Mouse (Mus musculus): ENCODE results near the gene Tspoap1. TPM values are rescaled to one million over a fixed set of nuclear protein-coding genes. Genes with fewer than 3 reads are reported as not detected.

Tspoap1 gene
- total RNA-seq, 1 experiment from 2014 or later, result 22.2 TPM

- peak; percentile 23 for ATAC-seq (ENCODE audit: extremely low read depth, insufficient number of reproducible peaks, low FRiP score, poor library complexity, severe bottlenecking)
These were observed 4.0 kb upstream of the Tspoap1 start for GRCm38 (mm10) chr11:87756251-87756820.

GRCm38 (mm10) chr11:87757001-87757954 lies 3.1 kb upstream of the Tspoap1 start:
- ATAC-seq (ENCODE audit: extremely low read depth, insufficient number of reproducible peaks, low FRiP score, poor library complexity, severe bottlenecking), result no peak

- no peak for ATAC-seq (ENCODE audit: extremely low read depth, insufficient number of reproducible peaks, low FRiP score, poor library complexity, severe bottlenecking)
These were observed 2.0 kb upstream of the Tspoap1 start for GRCm38 (mm10) chr11:87758161-87758911.

GRCm38 (mm10) chr11:87758957-87759608 lies 1.3 kb upstream of the Tspoap1 start:
- ATAC-seq (ENCODE audit: extremely low read depth, insufficient number of reproducible peaks, low FRiP score, poor library complexity, severe bottlenecking), result no peak

GRCm38 (mm10) chr11:87759609-87760005 lies 734 bp upstream of the Tspoap1 start:
- ATAC-seq (ENCODE audit: extremely low read depth, insufficient number of reproducible peaks, low FRiP score, poor library complexity, severe bottlenecking), result peak; percentile 10; the same call in 1 of the 2 replicates

GRCm38 (mm10) chr11:87761181-87761721 lies 910 bp downstream of the Tspoap1 start:
- ATAC-seq (ENCODE audit: extremely low read depth, insufficient number of reproducible peaks, low FRiP score, poor library complexity, severe bottlenecking), result no peak

GRCm38 (mm10) chr11:87761806-87762701 lies 1.7 kb downstream of the Tspoap1 start:
- ATAC-seq (ENCODE audit: extremely low read depth, insufficient number of reproducible peaks, low FRiP score, poor library complexity, severe bottlenecking), result no peak

- ATAC-seq (ENCODE audit: extremely low read depth, insufficient number of reproducible peaks, low FRiP score, poor library complexity, severe bottlenecking), result no peak
These were observed 2.5 kb downstream of the Tspoap1 start for GRCm38 (mm10) chr11:87762702-87763385.

GRCm38 (mm10) chr11:87763511-87763987 lies 3.2 kb downstream of the Tspoap1 start:
- no peak for ATAC-seq (ENCODE audit: extremely low read depth, insufficient number of reproducible peaks, low FRiP score, poor library complexity, severe bottlenecking)

- ATAC-seq (ENCODE audit: extremely low read depth, insufficient number of reproducible peaks, low FRiP score, poor library complexity, severe bottlenecking), result no peak
These were observed 3.9 kb downstream of the Tspoap1 start for GRCm38 (mm10) chr11:87763988-87764876.

- ATAC-seq (ENCODE audit: extremely low read depth, insufficient number of reproducible peaks, low FRiP score, poor library complexity, severe bottlenecking), result no peak
These were observed 8.4 kb downstream of the Tspoap1 start for GRCm38 (mm10) chr11:87768745-87769144.

- ATAC-seq (ENCODE audit: extremely low read depth, insufficient number of reproducible peaks, low FRiP score, poor library complexity, severe bottlenecking), result peak; percentile 77
These were observed 10.6 kb downstream of the Tspoap1 start for GRCm38 (mm10) chr11:87770989-87771388.

- ATAC-seq (ENCODE audit: extremely low read depth, insufficient number of reproducible peaks, low FRiP score, poor library complexity, severe bottlenecking), result no peak
These were observed 12.0 kb downstream of the Tspoap1 start for GRCm38 (mm10) chr11:87772354-87772753.

GRCm38 (mm10) chr11:87778100-87778765 lies 17.9 kb downstream of the Tspoap1 start:
- no peak for ATAC-seq (ENCODE audit: extremely low read depth, insufficient number of reproducible peaks, low FRiP score, poor library complexity, severe bottlenecking)

- ATAC-seq (ENCODE audit: extremely low read depth, insufficient number of reproducible peaks, low FRiP score, poor library complexity, severe bottlenecking), result no peak
These were observed 18.6 kb downstream of the Tspoap1 start for GRCm38 (mm10) chr11:87778915-87779314.

GRCm38 (mm10) chr11:87779392-87779791 lies 19.1 kb downstream of the Tspoap1 start:
- ATAC-seq (ENCODE audit: extremely low read depth, insufficient number of reproducible peaks, low FRiP score, poor library complexity, severe bottlenecking), result no peak
